Mouse (Mus musculus) E14TG2a.4 (cell line): ENCODE results near the gene Ociad2.

Experiments
- CTCF ChIP-seq: conservative IDR thresholded peaks from 2 replicates; pipeline ENCODE4 v1.5.1; 2014; ENCODE audit warnings: low read length
- NANOG ChIP-seq: IDR thresholded peaks from 2 replicates; pipeline ENCODE4 v1.6.1; 2014; ENCODE audit warnings: borderline replicate concordance, low read length, mixed read lengths
- POU5F1 ChIP-seq: IDR thresholded peaks from 2 replicates; pipeline ENCODE4 v1.6.1; 2014; ENCODE audit warnings: low read length, borderline replicate concordance

GRCm38 (mm10) chr5:73369731-73370130 lies 28.9 kb upstream of the Ociad2 start:
- TF ChIP-seq NANOG (no peak), CTCF (no peak), POU5F1 (no peak)
